Mouse (Mus musculus) heart, adult 2 months (tissue): ENCODE measurements at regions not wholly inside any gene's neighbourhood (a gene's known extent, or its start where the extent isn't known, plus 50 kb on each side); places are given as distances from the start of the nearest gene placed in this dataset.

Source experiments
- CTCF ChIP-seq: fragments of 200-600 bp; IDR thresholded peaks from 2 replicates; pipeline ENCODE4 v1.8.1; 2022; ENCODE audit warnings: antibody characterized with exemption, mild to moderate bottlenecking, moderate library complexity
- POLR2A ChIP-seq: fragments of 200-500 bp; IDR thresholded peaks from 2 replicates; pipeline ENCODE4 v1.6.1; 2011; ENCODE audit warnings: mild to moderate bottlenecking, low read depth, low read length, control low read depth; ENCODE audit not compliant: insufficient read depth

GRCm38 (mm10) chr16:30178596-30178995 lies 88.7 kb downstream of the Cpn2 start:
- TF ChIP-seq POLR2A (no peak), CTCF (no peak)
